Comparison of ENCODE assay signal across 8 mouse cellular contexts in the genomic region with DNA sequence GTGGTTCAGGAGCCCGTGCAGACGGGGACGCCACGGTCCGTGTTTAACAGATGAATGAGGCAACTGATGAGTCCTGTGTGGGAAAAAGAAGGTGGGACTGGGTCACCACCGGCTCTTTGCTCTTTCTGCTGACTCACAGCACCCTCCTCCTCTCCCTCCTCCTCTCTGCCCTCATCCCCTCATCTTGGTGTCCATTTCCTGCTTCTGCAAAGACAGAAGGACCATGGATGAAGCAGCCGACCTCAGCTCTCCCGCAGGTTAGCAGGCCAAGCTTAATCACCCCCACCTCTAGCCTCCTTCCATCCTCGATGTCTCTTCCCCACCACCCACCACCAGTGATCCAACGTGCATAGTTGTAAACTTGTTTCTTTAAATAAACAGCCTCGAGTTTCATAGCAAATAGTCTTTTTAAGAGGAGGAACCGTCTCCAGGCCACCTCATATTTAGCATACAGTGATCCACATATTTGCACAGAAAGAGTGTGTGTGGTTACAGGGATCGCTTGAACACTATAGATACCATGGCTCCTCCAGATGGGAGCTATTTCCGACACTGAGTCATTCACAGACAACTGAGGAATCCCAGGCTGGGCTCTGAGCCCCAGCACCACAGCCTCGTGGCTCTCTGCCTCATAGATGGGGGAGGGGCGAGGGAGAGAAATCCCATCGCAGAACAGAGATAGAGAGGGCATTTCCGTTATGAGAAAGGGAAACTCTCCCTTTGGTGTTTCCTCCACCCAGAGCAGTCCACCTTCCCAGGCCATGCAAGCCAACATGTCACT. TPM values are rescaled to one million over a fixed set of nuclear protein-coding genes. Genes with fewer than 3 reads are reported as not detected.
A peak's percentile ranks its signal among the peaks of the same experiment; 100 is the strongest.
DNase-seq lines count a peak whose midpoint lies in the region; ATAC-seq and TF ChIP-seq lines count a peak whose summit lies in the region.

No protein-coding gene starts in this region.

- no peak overlapping the region for H3K4me3 ChIP-seq in kidney, embryonic 14.5 days (ENCODE audit: low read length)
- H3K4me3 ChIP-seq in cortical plate, adult 2 months (ENCODE audit: insufficient read depth, low read length): no peak overlapping the region
- no peak overlapping the region for H3K4me3 ChIP-seq in heart, postnatal 0 days (ENCODE audit: low read depth, low read length)
- H3K4me3 ChIP-seq in lung, embryonic 15.5 days: no peak overlapping the region

- DNase-seq in kidney, adult 11 months: no peak
- DNase-seq in heart, postnatal 0 days (ENCODE audit: low spot score): peak; percentile 79
- DNase-seq in ovary, postnatal 10 days (ENCODE audit: low spot score): no peak
- DNase-seq in adrenal gland, postnatal 25 days: no peak

- no peak overlapping the region for H3K4me2 ChIP-seq in kidney, embryonic 14.5 days (replicated peaks; ENCODE audit: low read depth, low read length)
- H3K4me2 ChIP-seq in heart, postnatal 0 days (ENCODE audit: low read depth, low read length): 0 out of 2 replicates have a peak overlapping the region, but pooled peaks have one; percentile 16
- no peak overlapping the region for H3K4me2 ChIP-seq in lung, embryonic 15.5 days

- H3K36me3 ChIP-seq in kidney, embryonic 14.5 days (ENCODE audit: control insufficient read depth, insufficient read depth, low read length): no peaks in the 10 kb centered on the region
- no peaks in the 10 kb centered on the region for H3K36me3 ChIP-seq in heart, postnatal 0 days (replicated peaks; ENCODE audit: control insufficient read depth, insufficient read depth, low read length)
- no peaks in the 10 kb centered on the region for H3K36me3 ChIP-seq in lung, embryonic 15.5 days

- 62% methylated on average over 18 of the region's 18 CpGs for WGBS in kidney, embryonic 14.5 days
- WGBS in heart, postnatal 0 days: 35% methylated on average over 18 of the region's 18 CpGs
- 23% methylated on average over 18 of the region's 18 CpGs for WGBS in lung, embryonic 15.5 days

- no peak overlapping the region for H3K9ac ChIP-seq in kidney, embryonic 14.5 days (ENCODE audit: low read depth, low read length)
- no peak overlapping the region for H3K9ac ChIP-seq in heart, postnatal 0 days (replicated peaks; ENCODE audit: low read depth, low read length)
- no peak overlapping the region for H3K9ac ChIP-seq in lung, embryonic 15.5 days

- no peak for TF ChIP-seq CTCF in cortical plate, adult 2 months (IDR thresholded peaks at IDR 0.05; ENCODE audit: extremely low read depth, insufficient read depth, low read length)
- TF ChIP-seq CTCF in heart, postnatal 0 days (IDR thresholded peaks at IDR 0.05; ENCODE audit: low read depth): no peak

- no peaks in the 10 kb centered on the region for H3K27me3 ChIP-seq in kidney, embryonic 14.5 days (ENCODE audit: control insufficient read depth, insufficient read depth, low read length)
- no peaks in the 10 kb centered on the region for H3K27me3 ChIP-seq in heart, postnatal 0 days (ENCODE audit: control insufficient read depth, insufficient read depth, low read length)
- H3K27me3 ChIP-seq in lung, embryonic 15.5 days: no peaks in the 10 kb centered on the region

- no peaks in the 10 kb centered on the region for H3K9me3 ChIP-seq in kidney, embryonic 14.5 days (ENCODE audit: control insufficient read depth, low read length)
- no peaks in the 10 kb centered on the region for H3K9me3 ChIP-seq in heart, postnatal 0 days (replicated peaks; ENCODE audit: control insufficient read depth, low read length)
- H3K9me3 ChIP-seq in lung, embryonic 15.5 days: no peaks in the 10 kb centered on the region

- no peak for TF ChIP-seq EP300 in heart, postnatal 0 days (IDR thresholded peaks at IDR 0.05; ENCODE audit: low read depth)

- peak overlapping the region; percentile 11; the same call in 1 of the 2 replicates for H3K27ac ChIP-seq in kidney, embryonic 14.5 days (ENCODE audit: low read depth, low read length)
- H3K27ac ChIP-seq in cortical plate, adult 2 months (ENCODE audit: insufficient read depth, low read length): peak overlapping the region; percentile 8; the same call in 1 of the 2 replicates
- H3K27ac ChIP-seq in heart, postnatal 0 days (ENCODE audit: low read depth): peak overlapping the region; percentile 59
- peak overlapping the region; percentile 84 for H3K27ac ChIP-seq in lung, embryonic 15.5 days

- no peak for TF ChIP-seq POLR2A in cortical plate, adult 2 months (IDR thresholded peaks at IDR 0.05; ENCODE audit: extremely low read depth, insufficient read depth, low read length)

- ATAC-seq in kidney, embryonic 14.5 days (ENCODE audit: low FRiP score, low TSS enrichment): no peak
- peak; percentile 85 for ATAC-seq in heart, postnatal 0 days (ENCODE audit: insufficient read depth, low read depth)
- ATAC-seq in lung, embryonic 15.5 days (ENCODE audit: borderline replicate concordance, extremely low read depth, low FRiP score, low TSS enrichment): peak; percentile 90
- ATAC-seq in erythroblast, adult 5-6 weeks (replicated peaks; ENCODE audit: low FRiP score, poor library complexity, severe bottlenecking): no peak

- H3K4me1 ChIP-seq in kidney, embryonic 14.5 days (ENCODE audit: control insufficient read depth, insufficient read depth, low read length): 0 out of 2 replicates have a peak, but pooled peaks cover 4% of the 10 kb centered on the region
- peaks cover 25% of the 10 kb centered on the region for H3K4me1 ChIP-seq in cortical plate, adult 2 months (ENCODE audit: control insufficient read depth, insufficient read depth, low read length)
- H3K4me1 ChIP-seq in heart, postnatal 0 days (ENCODE audit: control insufficient read depth, insufficient read depth): peaks cover 41% of the 10 kb centered on the region
- H3K4me1 ChIP-seq in lung, embryonic 15.5 days: peaks cover 49% of the 10 kb centered on the region

RNA-seq across cellular contexts. Expression of a gene that starts 58.6 kb away (rescaled TPM):
- 4.5 and 6.4 TPM in 2 replicates for polyA plus RNA-seq in kidney, embryonic 14.5 days (2014; fragmentation: Nextera tagmentation; extraction: Ambion mirVana)
- 496 and 516 TPM in 2 replicates for polyA plus RNA-seq in cortical plate, adult 2 months (2012; rRNA removed)
- 6.5 and 7.6 TPM in 2 replicates for total RNA-seq in heart, postnatal 0 days (2014; rRNA removed; ENCODE audit: low replicate concordance)
- polyA plus RNA-seq in heart, postnatal 0 days (2015; fragmentation: Nextera tagmentation; extraction: Ambion mirVana): 1.5 and 1.7 TPM in 2 replicates
- polyA plus RNA-seq in lung, embryonic 15.5 days (2015; fragmentation: Nextera tagmentation; extraction: Ambion mirVana): 5.4 and 5.6 TPM in 2 replicates
- not detected in 2 replicates for total RNA-seq in erythroblast, adult 5-6 weeks (2015; ENCODE audit: low replicate concordance)
- 0.34 TPM in 1 of 2 replicates, not detected in the other for total RNA-seq in erythroblast, adult 5-6 weeks (2017; ENCODE audit: low replicate concordance)
- total RNA-seq in adrenal gland, postnatal 25 days (2021): 19.7 and 28.1 TPM in 2 replicates

Comparison
In these comparisons a context has a peak if more than half of its experiments do, and no peak if none do; other contexts are left out.
1. ATAC-seq: peak in heart, postnatal 0 days (single experiment) and lung, embryonic 15.5 days (single experiment); none in kidney, embryonic 14.5 days (single experiment) and erythroblast, adult 5-6 weeks (single experiment).
2. H3K27ac ChIP-seq: peak in every context shown above with its lines; median percentile 84 in lung, embryonic 15.5 days; 59 in heart, postnatal 0 days; 11 in kidney, embryonic 14.5 days; 8 in cortical plate, adult 2 months.
3. RNA of a gene that starts 58.6 kb away (polyA plus RNA-seq): 496 to 516 TPM in cortical plate, adult 2 months; 4.5 to 6.4 TPM in kidney, embryonic 14.5 days, 5.4 to 5.6 TPM in lung, embryonic 15.5 days and 1.5 to 1.7 TPM in heart, postnatal 0 days; every median in the first group is over 10 times any median in the second.